Mouse (Mus musculus) forebrain, embryonic 13.5 days (tissue): Measurements from ENCODE around the gene Syt14. TPM values are rescaled to one million over a fixed set of nuclear protein-coding genes. Genes with fewer than 3 reads are reported as not detected.

ENCODE experiments used
- polyA plus RNA-seq: library from polyadenylated mRNA; unstranded; fragments of >200 nt; fragmentation: Nextera tagmentation; extraction: Ambion mirVana; gene quantifications from 2 replicates; pipeline ENCODE4 v1.2.1, GENCODE M21; 2015

The Syt14 gene
- polyA plus RNA-seq, 1 experiment from 2014 or later: 6.2 TPM

Other genes starting within 250 kb of the Syt14 start
- 20.4 and 20.5 TPM in 2 replicates for gene Sertad4, start 180.0 kb downstream of the Syt14 start, polyA plus RNA-seq
- 10.0 and 10.2 TPM in 2 replicates for gene Diexf, start 94.5 kb upstream of the Syt14 start, polyA plus RNA-seq
- 0.63 and 0.79 TPM in 2 replicates for gene Irf6, start 117.3 kb upstream of the Syt14 start, polyA plus RNA-seq
- gene A130010J15Rik, start 132.3 kb upstream of the Syt14 start, polyA plus RNA-seq: 12.2 and 14.5 TPM in 2 replicates
- 0.58 and 1.0 TPM in 2 replicates for gene Traf3ip3, start 165.9 kb upstream of the Syt14 start, polyA plus RNA-seq
- 0.32 and 0.55 TPM in 2 replicates for gene Lamb3, start 171.9 kb upstream of the Syt14 start, polyA plus RNA-seq
- gene Hsd11b1, start 228.3 kb upstream of the Syt14 start, polyA plus RNA-seq: 0.17 TPM in 1 of 2 replicates, not detected in the other
- gene G0s2, start 237.4 kb upstream of the Syt14 start, polyA plus RNA-seq: 4.4 and 6.1 TPM in 2 replicates